Mouse (Mus musculus) midbrain, embryonic 16.5 days (tissue): ENCODE results near the gene 1700061G19Rik. TPM values are rescaled to one million over a fixed set of nuclear protein-coding genes. Genes with fewer than 3 reads are reported as not detected.

Experiments used
- ATAC-seq: fragments of 200-750 bp; cut with Nextera tagmentation; 2 replicates; pipeline ENCODE4 v1.8.0; 2017; ENCODE audit warnings: moderate TSS enrichment
- H3K27ac ChIP-seq: fragments of 300-500 bp; sonication (generic); 2 replicates; pipeline ENCODE4 v1.5.1; 2014; ENCODE audit warnings: mild to moderate bottlenecking, low read length, mixed read lengths
- H3K27me3 ChIP-seq: fragments of 300-500 bp; sonication (generic); 2 replicates; pipeline ENCODE4 v1.6.1; 2014; ENCODE audit warnings: low read depth, low read length, mixed read lengths; ENCODE audit not compliant: control insufficient read depth, insufficient read depth
- H3K36me3 ChIP-seq: fragments of 300-500 bp; sonication (generic); 2 replicates; pipeline ENCODE4 v1.6.1; 2014; ENCODE audit warnings: mild to moderate bottlenecking, low read length, moderate library complexity, mixed read lengths; ENCODE audit not compliant: control insufficient read depth, insufficient read depth
- H3K4me1 ChIP-seq: fragments of 300-500 bp; sonication (generic); 2 replicates; pipeline ENCODE4 v1.6.1; 2014; ENCODE audit warnings: mild to moderate bottlenecking, low read length, mixed read lengths; ENCODE audit not compliant: control insufficient read depth, insufficient read depth
- H3K4me2 ChIP-seq: fragments of 300-500 bp; sonication (generic); 2 replicates; pipeline ENCODE4 v1.6.1; 2014; ENCODE audit warnings: mild to moderate bottlenecking, low read length, mixed read lengths
- H3K4me3 ChIP-seq: fragments of 300-500 bp; sonication (generic); 2 replicates; pipeline ENCODE4 v1.5.1; 2014; ENCODE audit warnings: low read depth, mild to moderate bottlenecking, low read length, moderate library complexity, mixed read lengths
- H3K9ac ChIP-seq: fragments of 300-500 bp; sonication (generic); 2 replicates; pipeline ENCODE4 v1.6.1; 2014; ENCODE audit warnings: low read depth, low read length, mixed read lengths
- H3K9me3 ChIP-seq: fragments of 300-500 bp; sonication (generic); replicated peaks from 2 replicates; pipeline ENCODE4 v1.6.1; 2014; ENCODE audit warnings: mild to moderate bottlenecking, low read length, mixed read lengths; ENCODE audit not compliant: control insufficient read depth, poor library complexity, severe bottlenecking
- WGBS: fragments of 180-500 bp; shearing (Covaris S2); extraction: QIAGEN DNeasy Blood & Tissue Kit; methylation state at CpG from one replicate; pipeline ENCODE4 v1.1.7; 2014; 5-methylcytosine and 5-hydroxymethylcytosine counted together
- polyA plus RNA-seq: library from polyadenylated mRNA; unstranded; fragments of >200 nt; fragmentation: Nextera tagmentation; extraction: Ambion mirVana; gene quantifications from 2 replicates; pipeline ENCODE4 v1.2.1, GENCODE M21; 2015

Gene 1700061G19Rik
- polyA plus RNA-seq, 1 experiment from 2014 or later, result 0.63 TPM

- no peak overlapping the region for H3K4me2 ChIP-seq
- whole genome bisulfite sequencing, result 93% methylated on average over 8 of the region's 8 CpGs
- no peaks in the 10 kb centered on the region for H3K36me3 ChIP-seq
- no peak for ATAC-seq
- H3K27me3 ChIP-seq, result no peaks in the 10 kb centered on the region; the same call in 1 of the 2 replicates
- no peak overlapping the region for H3K27ac ChIP-seq
- peaks cover 3% of the 10 kb centered on the region; the same call in 1 of the 2 replicates for H3K4me1 ChIP-seq
- H3K4me3 ChIP-seq, result no peak overlapping the region
- H3K9ac ChIP-seq, result no peak overlapping the region
- H3K9me3 ChIP-seq, result no peaks in the 10 kb centered on the region
These were observed 38.9 kb upstream of the 1700061G19Rik start for GRCm38 (mm10) chr17:56836336-56836735.

GRCm38 (mm10) chr17:56840524-56840923 is 34.8 kb upstream of the 1700061G19Rik start:
- ATAC-seq, result no peak
- Histone ChIP-seq H3K27ac (no peak overlapping the region), H3K27me3 (no peaks in the 10 kb centered on the region; the same call in 1 of the 2 replicates), H3K4me2 (no peak overlapping the region), H3K36me3 (no peaks in the 10 kb centered on the region), H3K9me3 (no peaks in the 10 kb centered on the region), H3K4me3 (no peak overlapping the region), H3K4me1 (no peaks in the 10 kb centered on the region), H3K9ac (no peak overlapping the region)
- WGBS, result 90% methylated on average over 7 of the region's 7 CpGs

GRCm38 (mm10) chr17:56842173-56842572 is 33.1 kb upstream of the 1700061G19Rik start:
- no peak overlapping the region for H3K4me3 ChIP-seq
- no peak overlapping the region for H3K9ac ChIP-seq
- no peaks in the 10 kb centered on the region for H3K4me1 ChIP-seq
- no peaks in the 10 kb centered on the region; the same call in 1 of the 2 replicates for H3K27me3 ChIP-seq
- no peaks in the 10 kb centered on the region for H3K36me3 ChIP-seq
- no peak for ATAC-seq
- no peaks in the 10 kb centered on the region for H3K9me3 ChIP-seq
- H3K27ac ChIP-seq, result no peak overlapping the region
- no peak overlapping the region for H3K4me2 ChIP-seq
- 82% methylated on average over 5 of the region's 5 CpGs for WGBS

- Histone ChIP-seq H3K27ac (no peak overlapping the region), H3K9me3 (no peaks in the 10 kb centered on the region), H3K4me2 (no peak overlapping the region), H3K4me3 (no peak overlapping the region), H3K9ac (no peak overlapping the region), H3K36me3 (no peaks in the 10 kb centered on the region), H3K4me1 (no peaks in the 10 kb centered on the region), H3K27me3 (no peaks in the 10 kb centered on the region)
- no peak for ATAC-seq
- 89% methylated on average over 5 of the region's 5 CpGs for WGBS
These were observed 31.6 kb upstream of the 1700061G19Rik start for GRCm38 (mm10) chr17:56843678-56844077.

- H3K27me3 ChIP-seq, result no peaks in the 10 kb centered on the region
- ATAC-seq, result no peak
- no peak overlapping the region for H3K27ac ChIP-seq
- H3K4me1 ChIP-seq, result no peaks in the 10 kb centered on the region
- H3K4me2 ChIP-seq, result no peak overlapping the region
- no peak overlapping the region for H3K4me3 ChIP-seq
- H3K9me3 ChIP-seq, result no peaks in the 10 kb centered on the region
- WGBS, result 88% methylated on average over 5 of the region's 5 CpGs
- no peaks in the 10 kb centered on the region for H3K36me3 ChIP-seq
- no peak overlapping the region for H3K9ac ChIP-seq
These were observed 26.5 kb upstream of the 1700061G19Rik start for GRCm38 (mm10) chr17:56848785-56849184.

GRCm38 (mm10) chr17:56849710-56850109 is 25.6 kb upstream of the 1700061G19Rik start:
- Histone ChIP-seq H3K4me2 (no peak overlapping the region), H3K9me3 (no peaks in the 10 kb centered on the region), H3K27ac (no peak overlapping the region), H3K4me3 (no peak overlapping the region), H3K27me3 (no peaks in the 10 kb centered on the region), H3K4me1 (no peaks in the 10 kb centered on the region), H3K9ac (no peak overlapping the region), H3K36me3 (no peaks in the 10 kb centered on the region)
- no peak for ATAC-seq
- WGBS, result 84% methylated on average over 13 of the region's 13 CpGs

- H3K9ac ChIP-seq, result no peak overlapping the region
- 87% methylated on average over 3 of the region's 3 CpGs for WGBS
These were observed 24.1 kb upstream of the 1700061G19Rik start for GRCm38 (mm10) chr17:56851167-56851566.

GRCm38 (mm10) chr17:56855421-56855820 is 19.9 kb upstream of the 1700061G19Rik start:
- WGBS, result 78% methylated on average over 3 of the region's 3 CpGs
- H3K27ac ChIP-seq, result no peak overlapping the region
- ATAC-seq, result no peak
- no peak overlapping the region for H3K9ac ChIP-seq
- H3K4me3 ChIP-seq, result no peak overlapping the region
- no peak overlapping the region for H3K4me2 ChIP-seq
- H3K9me3 ChIP-seq, result no peaks in the 10 kb centered on the region
- no peaks in the 10 kb centered on the region for H3K36me3 ChIP-seq
- no peaks in the 10 kb centered on the region for H3K4me1 ChIP-seq
- H3K27me3 ChIP-seq, result no peaks in the 10 kb centered on the region

More at GRCm38 (mm10) chr17:56851167-56851566, 24.1 kb upstream of the 1700061G19Rik start:
- H3K4me2 ChIP-seq, result no peak overlapping the region
- no peak overlapping the region for H3K4me3 ChIP-seq
- no peaks in the 10 kb centered on the region for H3K4me1 ChIP-seq
- no peaks in the 10 kb centered on the region for H3K36me3 ChIP-seq
- H3K27me3 ChIP-seq, result no peaks in the 10 kb centered on the region
- no peak overlapping the region for H3K27ac ChIP-seq
- ATAC-seq, result no peak
- no peaks in the 10 kb centered on the region for H3K9me3 ChIP-seq

- Histone ChIP-seq H3K27ac (no peak overlapping the region), H3K4me3 (no peak overlapping the region), H3K9ac (no peak overlapping the region), H3K4me1 (no peaks in the 10 kb centered on the region), H3K27me3 (no peaks in the 10 kb centered on the region), H3K9me3 (no peaks in the 10 kb centered on the region), H3K36me3 (no peaks in the 10 kb centered on the region), H3K4me2 (no peak overlapping the region)
- ATAC-seq, result no peak
- WGBS, result 54% methylated on average over 4 of the region's 4 CpGs
These were observed 17.1 kb upstream of the 1700061G19Rik start for GRCm38 (mm10) chr17:56858216-56858615.
